8 mouse cellular contexts compared by ENCODE assay signal in genomic region chr12:100338055-100338454, GRCm38 (mm10).
DNase-seq lines count a peak whose midpoint lies in the region; ATAC-seq and TF ChIP-seq lines count a peak whose summit lies in the region.

No protein-coding gene starts in this region.

- TF ChIP-seq EP300 in heart, postnatal 0 days (IDR thresholded peaks at IDR 0.05; ENCODE audit: low read depth) = no peak

- no peak for ATAC-seq in heart, postnatal 0 days (ENCODE audit: insufficient read depth, low read depth)
- ATAC-seq in hindbrain, embryonic 11.5 days (ENCODE audit: low FRiP score) = peak; percentile 80
- peak; percentile 80 for ATAC-seq in midbrain, postnatal 0 days (ENCODE audit: low FRiP score)

- intact Hi-C loops in heart, postnatal 14 days (cut with DNase I) = loop anchor here (2.0 kb wide), 1 partner anchor 207 kb away; no protein-coding TSS in a partner anchor

- 55% methylated on average over 3 of the region's 3 CpGs for WGBS in heart, postnatal 0 days
- 69% methylated on average over 3 of the region's 3 CpGs for WGBS in hindbrain, embryonic 11.5 days
- WGBS in midbrain, postnatal 0 days = 26% methylated on average over 3 of the region's 3 CpGs

- H3K4me3 ChIP-seq in heart, postnatal 0 days (ENCODE audit: low read depth, low read length) = no peak overlapping the region
- H3K4me3 ChIP-seq in hindbrain, embryonic 11.5 days (ENCODE audit: low read depth, low read length) = no peak overlapping the region
- no peak overlapping the region for H3K4me3 ChIP-seq in midbrain, postnatal 0 days (ENCODE audit: low read depth, low read length)

- H3K9ac ChIP-seq in heart, postnatal 0 days (replicated peaks; ENCODE audit: low read depth, low read length) = no peak overlapping the region
- no peak overlapping the region for H3K9ac ChIP-seq in hindbrain, embryonic 11.5 days (ENCODE audit: low read depth, low read length)
- no peak overlapping the region for H3K9ac ChIP-seq in midbrain, postnatal 0 days (replicated peaks; ENCODE audit: low read length, poor library complexity, severe bottlenecking)

- no peaks in the 10 kb centered on the region for H3K9me3 ChIP-seq in heart, postnatal 0 days (replicated peaks; ENCODE audit: control insufficient read depth, low read length)
- no peaks in the 10 kb centered on the region for H3K9me3 ChIP-seq in hindbrain, embryonic 11.5 days (ENCODE audit: control insufficient read depth, low read length)
- H3K9me3 ChIP-seq in midbrain, postnatal 0 days (ENCODE audit: low read length) = no peaks in the 10 kb centered on the region

- no peaks in the 10 kb centered on the region for H3K4me1 ChIP-seq in heart, postnatal 0 days (ENCODE audit: control insufficient read depth, insufficient read depth)
- H3K4me1 ChIP-seq in hindbrain, embryonic 11.5 days (replicated peaks; ENCODE audit: control insufficient read depth, insufficient read depth, low read length) = no peaks in the 10 kb centered on the region
- no peaks in the 10 kb centered on the region for H3K4me1 ChIP-seq in midbrain, postnatal 0 days (ENCODE audit: insufficient read depth, low read length)

- peaks cover 3% of the 10 kb centered on the region for H3K36me3 ChIP-seq in heart, postnatal 0 days (replicated peaks; ENCODE audit: control insufficient read depth, insufficient read depth, low read length)
- no peaks in the 10 kb centered on the region for H3K36me3 ChIP-seq in hindbrain, embryonic 11.5 days (ENCODE audit: control insufficient read depth, insufficient read depth, low read length)
- peaks cover 2% of the 10 kb centered on the region; the same call in 1 of the 2 replicates for H3K36me3 ChIP-seq in midbrain, postnatal 0 days (ENCODE audit: insufficient read depth, low read length)

- no peak overlapping the region for H3K27ac ChIP-seq in heart, postnatal 0 days (ENCODE audit: low read depth)
- H3K27ac ChIP-seq in hindbrain, embryonic 11.5 days (ENCODE audit: low read depth, low read length) = no peak overlapping the region
- 0 out of 2 replicates have a peak overlapping the region, but pooled peaks have one; percentile 34 for H3K27ac ChIP-seq in midbrain, postnatal 0 days (ENCODE audit: low read depth, low read length)

- no peak overlapping the region for H3K4me2 ChIP-seq in heart, postnatal 0 days (ENCODE audit: low read depth, low read length)
- no peak overlapping the region for H3K4me2 ChIP-seq in hindbrain, embryonic 11.5 days (replicated peaks; ENCODE audit: low read depth, low read length)
- no peak overlapping the region for H3K4me2 ChIP-seq in midbrain, postnatal 0 days (ENCODE audit: low read depth, low read length, poor library complexity, severe bottlenecking)

- peak; percentile 51 for TF ChIP-seq CTCF in heart, postnatal 0 days (IDR thresholded peaks at IDR 0.05; ENCODE audit: low read depth)
- peak; percentile 72 for TF ChIP-seq CTCF in midbrain, postnatal 0 days (IDR thresholded peaks at IDR 0.05)

- no peak for DNase-seq in heart, postnatal 0 days (ENCODE audit: low spot score)
- DNase-seq in heart, adult 18-20 months = no peak
- DNase-seq in brain, adult 2 months (ENCODE audit: low read depth, low spot score) = peak; percentile 83
- peak; percentile 47 for DNase-seq in hindbrain, embryonic 11.5 days (ENCODE audit: low spot score)
- DNase-seq in midbrain, postnatal 0 days (ENCODE audit: low spot score) = peak; percentile 76
- no peak for DNase-seq in gastrocnemius, postnatal 25 days
- no peak for DNase-seq in heart, postnatal 14 days
- no peak for DNase-seq in thymus, postnatal 25 days

- H3K27me3 ChIP-seq in heart, postnatal 0 days (ENCODE audit: control insufficient read depth, insufficient read depth, low read length) = no peaks in the 10 kb centered on the region
- no peaks in the 10 kb centered on the region for H3K27me3 ChIP-seq in hindbrain, embryonic 11.5 days (ENCODE audit: control insufficient read depth, insufficient read depth, low read length)
- no peaks in the 10 kb centered on the region for H3K27me3 ChIP-seq in midbrain, postnatal 0 days (ENCODE audit: insufficient read depth, low read length)

Comparison
In these comparisons a context has a peak if more than half of its experiments do, and no peak if none do; other contexts are left out.
1. DNase-seq: peak in brain, adult 2 months (single experiment), hindbrain, embryonic 11.5 days (single experiment) and midbrain, postnatal 0 days (single experiment); none in heart, postnatal 0 days (single experiment), heart, adult 18-20 months (0 of 2), gastrocnemius, postnatal 25 days (single experiment), heart, postnatal 14 days (0 of 2) and thymus, postnatal 25 days (single experiment).